8 mouse cellular contexts compared by ENCODE assay signal in the genomic region with DNA sequence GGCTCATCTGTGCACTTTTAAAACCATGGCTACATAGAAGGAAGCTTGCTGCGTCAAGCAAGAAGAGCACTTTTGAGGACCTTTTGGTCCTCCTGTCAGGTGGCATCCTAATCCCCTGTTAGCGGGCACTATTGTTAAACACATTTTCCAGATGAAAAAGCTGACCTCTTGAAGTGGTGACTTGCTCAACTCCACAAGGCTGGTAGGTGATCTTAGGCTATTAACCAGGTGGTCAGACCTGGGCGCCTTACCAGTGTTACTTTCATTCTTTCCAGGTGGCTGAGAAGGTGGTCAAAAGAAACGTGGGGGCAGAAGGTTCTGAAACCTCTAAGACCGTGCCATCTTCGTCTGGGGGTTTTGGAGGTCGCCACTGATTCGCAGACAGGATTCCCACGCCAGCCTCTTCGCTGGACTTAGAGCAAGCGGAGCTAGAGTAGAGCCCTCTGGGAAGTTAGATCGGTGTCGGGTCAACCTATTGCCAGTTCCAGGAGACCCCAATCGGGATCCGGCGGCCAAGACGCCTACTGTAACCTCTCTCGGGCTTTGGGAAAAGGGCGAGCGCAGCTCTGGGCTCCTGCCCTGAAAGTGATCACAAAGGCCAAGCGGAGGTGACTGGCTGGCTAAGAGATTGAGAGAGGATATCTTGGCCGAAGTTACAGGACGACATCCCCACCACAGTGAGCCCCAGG. TPM values are rescaled to one million over a fixed set of nuclear protein-coding genes. Genes with fewer than 3 reads are reported as not detected.
A peak's percentile ranks its signal among the peaks of the same experiment; 100 is the strongest.
DNase-seq lines count a peak whose midpoint lies in the region; ATAC-seq and TF ChIP-seq lines count a peak whose summit lies in the region.

No protein-coding gene starts in this region.

- TF ChIP-seq POLR2A in lung, adult 2 months (IDR thresholded peaks at IDR 0.05; ENCODE audit: borderline replicate concordance, extremely low read depth, low read depth, low read length) = no peak
- no peak for TF ChIP-seq POLR2A in myocyte (IDR thresholded peaks at IDR 0.05; ENCODE audit: insufficient read length, low read depth)

- peak overlapping the region; percentile 77 for H3ac ChIP-seq in myocyte (ENCODE audit: control insufficient read depth, insufficient read length)

- H3K9me3 ChIP-seq in embryonic facial prominence, embryonic 12.5 days = no peaks in the 10 kb centered on the region

- H3K9ac ChIP-seq in embryonic facial prominence, embryonic 12.5 days = peak overlapping the region; percentile 79

- H3K27ac ChIP-seq in embryonic facial prominence, embryonic 12.5 days = peak overlapping the region; percentile 81

- no peak for DNase-seq in lung, adult 2 months
- DNase-seq in lung, postnatal 4 days = no peak
- DNase-seq in induced T-regulatory cell, adult 2 months (ENCODE audit: low read depth) = peak; percentile 37
- no peak for DNase-seq in urinary bladder, postnatal 4 days (ENCODE audit: low spot score in 2 of 2)
- no peak for DNase-seq in frontal cortex, postnatal 10 days (ENCODE audit: low spot score in 2 of 2)
- no peak for DNase-seq in retina, postnatal 1 day

- H3K36me3 ChIP-seq in embryonic facial prominence, embryonic 12.5 days = peaks cover 23% of the 10 kb centered on the region
- H3K36me3 ChIP-seq in myocyte (ENCODE audit: control insufficient read depth, insufficient read depth) = peaks cover 8% of the 10 kb centered on the region

- WGBS in lung, adult 2 months = 7% methylated on average over 23 of the region's 23 CpGs
- WGBS in embryonic facial prominence, embryonic 12.5 days = 5% methylated on average over 23 of the region's 23 CpGs

- H3K79me2 ChIP-seq in myocyte (ENCODE audit: control insufficient read depth, insufficient read depth) = peaks cover 32% of the 10 kb centered on the region

- H3K4me3 ChIP-seq in lung, adult 2 months (replicated peaks; ENCODE audit: extremely low read depth, low read depth, low read length) = peak overlapping the region; percentile 92
- H3K4me3 ChIP-seq in embryonic facial prominence, embryonic 12.5 days = peak overlapping the region; percentile 61
- H3K4me3 ChIP-seq in myocyte = peak overlapping the region; percentile 74

- ATAC-seq in embryonic facial prominence, embryonic 12.5 days (ENCODE audit: insufficient number of reproducible peaks, insufficient read depth, low FRiP score, low TSS enrichment) = no peak; the same call in 1 of the 2 replicates

- peak overlapping the region; percentile 82 for H3K4me2 ChIP-seq in embryonic facial prominence, embryonic 12.5 days (replicated peaks)
- peak overlapping the region; percentile 97 for H3K4me2 ChIP-seq in myocyte (ENCODE audit: low read depth)

- no peak for TF ChIP-seq CTCF in lung, adult 2 months (IDR thresholded peaks at IDR 0.05; ENCODE audit: insufficient read depth, low read length)

- H3K27me3 ChIP-seq in embryonic facial prominence, embryonic 12.5 days = no peaks in the 10 kb centered on the region
- H3K27me3 ChIP-seq in myocyte (ENCODE audit: control insufficient read depth, insufficient read depth, insufficient read length) = no peaks in the 10 kb centered on the region

- H3K4me1 ChIP-seq in lung, adult 2 months (ENCODE audit: control insufficient read depth, insufficient read depth, low read length) = peaks cover 23% of the 10 kb centered on the region
- peaks cover 23% of the 10 kb centered on the region for H3K4me1 ChIP-seq in embryonic facial prominence, embryonic 12.5 days

TF ChIP-seq in myocyte, 11 proteins besides CTCF, POLR2A, EP300 and RAD21:
- TF ChIP-seq TCF12 (IDR thresholded peaks at IDR 0.05; ENCODE audit: insufficient read depth, poor library complexity, severe bottlenecking) (no peak), REST (IDR thresholded peaks at IDR 0.05; ENCODE audit: insufficient read depth, insufficient read length) (no peak), MYOD1 (IDR thresholded peaks at IDR 0.05; ENCODE audit: control insufficient read depth in 1 of 3, insufficient read length in 2 of 3, low read depth in 2 of 3) (no peak), E2F4 (IDR thresholded peaks at IDR 0.05; ENCODE audit: insufficient read depth) (no peak), MAX (IDR thresholded peaks at IDR 0.05; ENCODE audit: low read depth) (no peak), USF1 (IDR thresholded peaks at IDR 0.05; ENCODE audit: low read depth) (no peak), TCF3 (IDR thresholded peaks at IDR 0.05; ENCODE audit: insufficient read length, low read depth) (no peak)

RNA-seq across cellular contexts. Expression of a gene that starts 0.7 kb away (rescaled TPM):
- polyA plus RNA-seq in lung, adult 2 months (2012; rRNA removed) = 46.8 and 69.6 TPM in 2 replicates
- polyA plus RNA-seq in embryonic facial prominence, embryonic 12.5 days (2016; fragmentation: Nextera tagmentation; extraction: Ambion mirVana) = 22.7 and 26.1 TPM in 2 replicates
- 128 TPM for polyA plus RNA-seq in myocyte (2012; fragmentation: generic; extraction: Trizol)

RNA-seq across cellular contexts. Expression of a gene that starts 19.0 kb away (rescaled TPM):
- polyA plus RNA-seq in lung, adult 2 months (2012; rRNA removed) = 215 and 250 TPM in 2 replicates
- 10.8 and 16.8 TPM in 2 replicates for polyA plus RNA-seq in embryonic facial prominence, embryonic 12.5 days (2016; fragmentation: Nextera tagmentation; extraction: Ambion mirVana)
- polyA plus RNA-seq in myocyte (2012; fragmentation: generic; extraction: Trizol) = 36.1 TPM

RNA-seq across cellular contexts. Expression of a gene that starts 35.6 kb away (rescaled TPM):
- polyA plus RNA-seq in lung, adult 2 months (2012; rRNA removed) = 39.3 and 53.9 TPM in 2 replicates
- 32.5 and 36.5 TPM in 2 replicates for polyA plus RNA-seq in embryonic facial prominence, embryonic 12.5 days (2016; fragmentation: Nextera tagmentation; extraction: Ambion mirVana)
- polyA plus RNA-seq in myocyte (2012; fragmentation: generic; extraction: Trizol) = 22.4 TPM

RNA-seq across cellular contexts. Expression of a gene that starts 37.9 kb away (rescaled TPM):
- polyA plus RNA-seq in lung, adult 2 months (2012; rRNA removed) = 29.1 and 34.8 TPM in 2 replicates
- polyA plus RNA-seq in embryonic facial prominence, embryonic 12.5 days (2016; fragmentation: Nextera tagmentation; extraction: Ambion mirVana) = 39.6 and 40.0 TPM in 2 replicates
- 37.5 TPM for polyA plus RNA-seq in myocyte (2012; fragmentation: generic; extraction: Trizol)

RNA-seq across cellular contexts. Expression of a gene that starts 42.0 kb away (rescaled TPM):
- polyA plus RNA-seq in lung, adult 2 months (2012; rRNA removed) = 7.1 and 9.0 TPM in 2 replicates
- 37.8 and 42.8 TPM in 2 replicates for polyA plus RNA-seq in embryonic facial prominence, embryonic 12.5 days (2016; fragmentation: Nextera tagmentation; extraction: Ambion mirVana)
- 32.3 TPM for polyA plus RNA-seq in myocyte (2012; fragmentation: generic; extraction: Trizol)
